Mouse (Mus musculus) heart, postnatal 14 days (tissue): ENCODE results near the gene Pgf. TPM values are rescaled to one million over a fixed set of nuclear protein-coding genes. Genes with fewer than 3 reads are reported as not detected.

Source experiments
- DNase-seq, 2 experiments: peaks; one replicate each; pipeline ENCODE4 v3.0.0; 2021 to 2022
- intact Hi-C: fragments of 180-260 bp; cut with DNase I; formaldehyde crosslinking; loops from one replicate; pipeline ENCODE4 v1.15.1; 2025
- long read RNA-seq, 2 experiments: library from polyadenylated mRNA; stranded (forward); transcript quantifications; one replicate each; pipeline ENCODE4 v2.0.0; 2021
- total RNA-seq, 2 experiments: library from RNA; stranded (reverse); gene quantifications; 2 replicates each; pipeline ENCODE4 v1.2.3; 2021

Gene Pgf
- 1 to 10 TPM; 3.5 to 4.6 TPM for total RNA-seq
- long read RNA-seq, experiment 1, transcript Pgf-204 (7 exons, 2,080 nt) = major isoform, 11 of 13 reads
- long read RNA-seq, experiment 1, partial matches to known transcripts = 0 of 13 reads
- long read RNA-seq, experiment 1, other reads (novel, unspliced or antisense) = 2 of 13 reads
- long read RNA-seq, experiment 2, transcript Pgf-204 (7 exons, 2,080 nt) = major isoform, 5 of 5 reads
- long read RNA-seq, experiment 2, partial matches to known transcripts = 0 of 5 reads
- long read RNA-seq, experiment 2, other reads (novel, unspliced or antisense) = 0 of 5 reads

DNA sequence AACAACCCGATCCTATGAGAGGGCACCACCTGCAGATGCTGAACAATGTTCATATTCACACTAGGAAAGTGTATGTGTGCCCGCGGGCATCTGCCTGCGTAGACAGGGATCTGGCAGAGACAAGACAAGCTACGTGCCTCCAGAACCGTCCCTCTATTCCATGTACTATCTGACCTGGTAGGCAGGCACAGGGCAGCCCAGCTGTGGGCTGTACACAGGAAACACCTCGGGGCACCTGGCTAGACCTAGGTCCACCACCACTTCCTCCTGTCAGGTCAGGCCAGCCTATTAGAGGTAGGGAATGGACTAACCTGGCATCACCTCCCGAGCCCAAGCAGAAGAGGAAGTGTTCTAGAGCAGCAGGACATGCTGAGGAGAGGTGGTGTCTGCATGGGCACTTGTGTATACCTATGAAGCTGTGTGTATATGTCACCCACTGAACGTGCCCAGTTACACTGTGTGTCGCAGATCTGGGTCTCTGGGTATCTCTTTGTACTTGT is at the start of gene Pgf:
Pgf (minus strand) TSS at position 51 of the 500 bp plus-strand sequence.
- intact Hi-C loops = loop anchor here (10.0 kb wide), 1 partner anchor 317 kb away; no protein-coding TSS in a partner anchor
- no peak for DNase-seq

GRCm38 (mm10) chr12:85227227-85227626 is 49.6 kb upstream of the Pgf start:
- no peak for DNase-seq
- intact Hi-C loops = no loop called here

DNA sequence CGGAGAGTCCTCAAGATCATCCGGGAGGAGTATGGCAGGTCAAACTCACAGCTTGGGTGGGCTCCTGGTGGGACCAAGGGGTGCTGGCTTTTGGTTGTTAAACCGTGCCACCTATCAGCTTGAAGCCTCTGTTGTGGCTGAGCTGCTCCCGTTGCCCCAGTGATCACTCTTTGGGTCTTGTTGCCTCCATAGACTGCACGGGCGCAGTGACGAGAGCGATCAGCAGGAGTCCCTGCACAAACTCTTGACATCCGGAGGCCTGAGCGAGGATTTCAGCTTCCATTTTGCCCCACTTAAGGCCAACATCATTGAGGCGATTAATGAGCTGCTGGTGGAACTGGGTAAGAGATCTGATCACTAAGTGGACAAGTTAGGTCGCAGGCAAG is 42.3 kb upstream of the Pgf start:
- DNase-seq = no peak
- intact Hi-C loops = loop anchor here (2.0 to 5.0 kb wide), 3 partner anchors 47 to 57 kb away; no protein-coding TSS in a partner anchor

DNA sequence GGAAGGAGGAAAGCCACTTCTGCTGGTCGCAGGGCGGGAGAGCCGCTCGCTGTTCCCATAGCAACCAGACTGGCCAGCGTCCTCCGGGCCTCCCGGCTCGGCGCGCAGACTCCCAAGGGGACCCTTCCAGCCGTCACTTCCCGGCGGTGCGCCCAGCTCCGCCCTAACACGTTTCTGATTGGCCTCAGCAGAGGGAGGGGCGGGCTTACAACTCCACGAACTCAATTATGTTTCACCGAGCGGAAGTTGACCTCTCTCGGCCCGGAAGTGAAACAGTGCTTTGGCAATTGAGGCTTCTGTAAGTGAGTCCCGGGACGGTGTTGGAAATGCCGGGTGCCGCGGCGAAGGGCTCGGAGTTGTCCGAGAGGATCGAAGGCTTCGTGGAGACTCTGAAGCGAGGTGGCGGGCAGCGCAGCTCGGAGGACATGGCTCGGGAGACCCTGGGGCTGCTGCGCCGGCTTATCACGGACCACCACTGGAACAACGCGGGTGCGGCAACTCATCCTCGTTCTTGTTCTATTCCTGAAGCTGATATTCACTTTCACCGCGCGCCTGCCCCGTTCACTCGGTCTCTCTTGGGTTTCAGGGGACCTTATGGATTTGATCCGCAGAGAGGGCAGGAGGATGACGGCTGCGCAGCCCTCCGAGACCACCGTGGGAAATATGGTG is 41.8 kb upstream of the Pgf start, which contains the start of gene Eif2b2:
Eif2b2 (plus strand) TSS at position 246 of the 669 bp plus-strand sequence.
- intact Hi-C loops = loop anchor here (2.0 to 5.0 kb wide), 2 partner anchors 51 to 58 kb away; no protein-coding TSS in a partner anchor
- peak; percentile 99 to 100 for DNase-seq

DNA sequence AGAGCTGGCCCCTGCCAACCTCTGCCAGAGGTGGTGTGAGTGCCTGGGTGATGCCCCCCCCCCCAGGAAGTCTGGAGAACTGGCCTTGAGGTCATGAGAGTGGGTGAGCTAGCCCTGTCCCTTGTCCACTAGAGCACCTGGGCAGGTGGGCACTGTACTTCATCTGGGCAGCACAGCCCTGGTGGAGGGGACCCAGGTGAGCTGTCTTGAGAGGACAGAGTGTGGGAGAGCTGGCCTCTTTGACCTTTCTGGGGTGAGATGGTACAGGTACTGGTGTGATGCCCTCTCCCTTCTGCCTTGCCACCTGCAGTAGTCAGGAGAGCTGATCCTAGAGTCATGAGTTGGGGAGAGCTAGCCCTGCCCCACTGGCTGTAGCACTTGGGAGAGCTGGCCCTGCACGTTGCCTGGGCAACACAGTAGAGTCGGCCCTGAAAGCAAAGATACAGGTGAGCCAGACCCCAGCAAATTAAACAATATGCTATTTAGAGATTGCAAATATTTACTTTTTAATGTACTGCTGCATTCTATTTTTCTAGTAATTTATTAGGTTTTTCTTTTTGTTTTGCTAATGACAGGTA is 40.2 kb upstream of the Pgf start:
- no peak for DNase-seq
- intact Hi-C loops = loop anchor here (2.0 to 5.0 kb wide), 2 partner anchors 49 to 59 kb away; no protein-coding TSS in a partner anchor

DNA sequence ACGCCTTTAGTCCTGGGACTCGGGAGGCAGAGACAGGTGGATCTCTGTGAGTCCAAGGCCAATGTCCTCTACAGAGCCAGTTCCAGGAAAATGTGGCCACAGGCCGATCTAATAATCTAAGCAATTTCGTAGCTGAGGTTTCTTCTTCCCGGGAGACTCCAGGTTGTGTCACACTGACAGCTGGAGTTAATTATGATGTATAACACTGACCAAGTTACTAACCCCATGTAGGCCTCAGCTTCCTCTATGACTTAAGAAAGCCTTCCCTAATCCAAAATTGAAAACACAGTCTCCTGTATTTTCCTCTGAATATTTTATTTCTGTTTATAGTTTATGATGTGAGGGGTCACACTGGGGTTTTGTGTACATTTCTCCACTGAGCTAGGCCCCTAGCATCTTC is 37.4 kb upstream of the Pgf start:
- DNase-seq = no peak
- intact Hi-C loops = loop anchor here (5.0 kb wide), 1 partner anchor 62 kb away; no protein-coding TSS in a partner anchor

- DNase-seq = no peak
- intact Hi-C loops = no loop called here
These were observed 31.2 kb upstream of the Pgf start for GRCm38 (mm10) chr12:85208687-85209199.

DNA sequence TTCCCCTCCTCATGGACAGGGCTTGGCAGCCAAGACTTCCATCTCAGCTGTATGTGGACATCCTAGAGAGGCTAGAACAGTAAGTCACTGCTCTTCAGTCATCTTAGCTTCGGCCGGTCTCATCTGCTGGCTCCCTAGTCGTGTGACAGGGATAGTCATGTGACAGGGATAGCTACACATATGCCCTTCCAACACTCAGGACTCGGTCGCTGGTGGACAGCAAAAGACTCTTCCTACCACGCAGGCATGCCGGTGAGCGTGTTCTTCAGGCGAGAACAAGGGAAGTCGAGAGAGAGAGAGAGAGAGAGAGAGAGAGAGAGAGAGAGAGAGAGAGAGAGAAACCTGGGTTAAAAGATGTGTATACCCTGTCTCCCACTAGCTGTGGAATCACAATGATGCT is 27.8 kb upstream of the Pgf start:
- DNase-seq = no peak
- intact Hi-C loops = no loop called here

DNA sequence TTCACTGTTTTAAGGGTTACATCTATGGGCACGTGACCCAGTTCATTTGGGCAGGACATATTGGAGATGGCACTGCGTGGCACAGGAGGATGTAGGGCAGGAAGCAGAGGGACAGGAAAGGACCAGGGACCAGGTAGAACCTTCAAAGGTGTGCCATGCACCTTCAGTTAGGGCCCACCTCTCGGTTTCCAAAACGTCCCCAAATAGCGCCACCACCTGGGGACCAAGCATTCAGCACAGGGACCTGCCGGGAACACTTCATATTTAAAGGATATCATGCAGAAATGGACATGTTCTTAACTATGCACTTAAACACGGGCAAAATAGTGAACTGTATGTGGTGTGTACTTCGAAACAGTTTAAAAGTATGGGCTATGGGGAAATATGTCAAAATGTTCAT is 26.5 kb upstream of the Pgf start:
- intact Hi-C loops = no loop called here
- DNase-seq = no peak

GRCm38 (mm10) chr12:85203699-85204098 is 26.1 kb upstream of the Pgf start:
- intact Hi-C loops = no loop called here
- DNase-seq = no peak

DNA sequence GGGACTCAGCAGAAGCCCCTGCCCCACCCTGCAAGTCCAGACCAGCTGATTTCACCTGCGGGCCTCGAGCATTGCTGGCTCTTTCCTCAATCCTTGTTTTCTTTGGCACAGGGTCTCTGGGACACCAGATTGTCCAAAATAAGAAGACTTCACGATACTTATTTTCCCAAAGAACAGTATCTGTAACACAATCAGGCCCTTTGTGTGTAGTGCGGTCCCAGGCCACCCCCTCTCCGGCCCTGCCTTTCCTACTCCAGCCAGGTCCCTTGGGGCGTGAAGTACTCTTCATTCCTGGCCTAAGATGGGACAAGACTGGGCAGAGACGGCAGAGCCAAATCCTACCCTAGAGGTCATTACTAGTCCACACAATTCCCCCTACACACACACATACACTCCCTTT is 24.6 kb upstream of the Pgf start:
- DNase-seq = no peak
- intact Hi-C loops = no loop called here

GRCm38 (mm10) chr12:85201830-85202147 is 24.2 kb upstream of the Pgf start:
- intact Hi-C loops = no loop called here
- no peak for DNase-seq

DNA sequence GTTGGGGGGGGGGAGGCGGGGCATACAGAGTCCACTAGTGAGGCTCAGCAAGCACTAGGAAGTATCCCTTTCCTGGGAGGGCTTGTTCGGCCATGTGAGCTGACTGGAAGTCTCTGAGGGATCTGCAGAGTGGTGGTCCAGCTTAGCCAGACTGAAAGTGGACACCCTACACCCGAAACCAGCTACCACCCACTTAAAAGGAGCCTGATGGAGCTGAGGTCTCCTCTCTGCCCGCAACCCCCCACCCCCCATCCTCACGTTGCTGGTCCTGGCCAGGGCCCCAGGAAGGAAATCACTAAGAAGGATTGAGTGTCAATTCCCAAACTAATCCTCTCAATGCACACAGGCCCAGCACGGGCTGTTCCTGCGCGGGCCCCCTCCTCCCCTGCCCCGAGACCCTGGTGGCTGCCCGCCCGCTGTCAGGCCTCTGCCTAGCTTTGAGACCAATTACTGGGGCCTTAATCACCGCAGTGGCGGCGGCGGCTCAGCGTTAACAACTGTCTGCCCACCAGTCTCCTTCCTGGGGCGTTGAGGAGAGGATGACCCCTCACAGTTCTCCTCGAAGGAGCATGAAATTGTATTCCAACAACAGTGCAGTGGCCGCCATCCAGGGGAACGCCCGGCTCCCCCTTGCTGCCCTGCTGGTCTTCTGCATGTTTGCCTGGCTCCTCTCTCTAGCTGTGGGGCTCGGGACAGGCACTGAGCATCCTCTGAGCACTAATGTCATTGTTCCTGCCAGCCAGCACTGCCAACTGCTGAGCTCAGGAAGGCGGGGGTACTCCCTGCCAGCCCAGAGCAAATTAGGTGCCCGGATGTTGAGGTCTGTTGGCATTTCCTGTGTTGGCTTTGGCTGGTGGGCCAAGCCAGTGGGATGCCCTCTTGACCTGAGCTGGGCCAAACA is 23.6 kb upstream of the Pgf start:
- intact Hi-C loops = no loop called here
- DNase-seq = no peak

DNA sequence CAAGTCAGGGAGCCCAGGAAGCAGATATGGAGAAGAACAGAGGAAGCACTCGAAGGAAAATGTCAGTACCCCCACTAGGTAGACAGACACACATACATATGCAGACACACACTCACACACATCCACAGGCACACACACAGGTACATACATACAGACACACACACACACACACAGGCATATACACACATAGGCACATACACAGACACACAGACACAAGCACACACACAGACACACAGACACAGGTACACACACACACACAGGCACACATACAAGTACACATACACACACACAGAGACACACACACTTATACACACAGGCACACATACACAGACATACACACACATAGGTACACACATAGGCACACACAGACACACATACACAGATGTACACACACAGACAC is 22.4 kb upstream of the Pgf start:
- intact Hi-C loops = no loop called here
- DNase-seq = no peak

GRCm38 (mm10) chr12:85197936-85198335 is 20.3 kb upstream of the Pgf start:
- DNase-seq = no peak
- intact Hi-C loops = no loop called here

GRCm38 (mm10) chr12:85197371-85197770 is 19.8 kb upstream of the Pgf start:
- no peak for DNase-seq
- intact Hi-C loops = no loop called here

DNA sequence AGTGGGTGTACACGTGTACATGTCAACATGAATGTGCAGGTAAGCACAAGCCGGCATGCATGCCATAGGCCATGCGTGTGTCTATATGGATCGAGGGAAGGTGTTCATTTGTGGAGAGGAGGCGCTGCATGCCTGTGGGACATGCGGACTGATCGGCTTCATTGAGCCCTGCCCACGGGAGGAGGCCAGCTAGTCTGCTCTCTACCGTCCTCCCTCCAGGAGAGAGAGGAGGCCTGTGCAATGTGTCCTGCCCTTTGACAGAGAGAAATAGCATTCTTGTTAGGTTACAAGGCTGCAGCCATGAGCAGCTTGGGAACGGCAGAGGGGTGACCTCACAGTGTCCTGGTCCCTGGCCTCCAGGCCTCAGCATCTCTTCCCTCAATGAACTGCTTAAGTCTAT is 18.6 kb upstream of the Pgf start:
- intact Hi-C loops = no loop called here
- no peak for DNase-seq

- DNase-seq = peak in 1 of 2 experiments; percentile 46
- intact Hi-C loops = no loop called here
These were observed 17.5 kb upstream of the Pgf start for GRCm38 (mm10) chr12:85195086-85195485.

DNA sequence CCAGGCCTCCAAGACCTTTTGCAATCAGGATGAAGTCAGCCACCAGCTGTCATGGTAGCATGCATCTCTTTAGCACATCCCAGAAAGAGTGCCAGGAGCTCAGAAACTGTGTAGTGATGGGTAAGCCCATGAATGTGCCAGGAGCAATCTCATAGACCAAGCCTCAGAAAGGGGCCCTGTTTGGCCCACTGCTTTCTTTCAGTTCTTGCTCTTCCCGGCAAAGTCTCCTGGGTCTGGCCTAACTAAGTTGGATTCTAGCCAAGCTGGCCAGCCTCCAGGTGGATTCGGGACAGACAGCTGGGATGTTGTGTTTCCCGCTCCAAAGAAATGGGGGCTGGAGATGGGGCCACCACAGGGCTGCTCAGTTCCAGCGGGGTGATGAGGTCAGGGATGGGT is 17.0 kb upstream of the Pgf start:
- intact Hi-C loops = no loop called here
- DNase-seq = peak; percentile 91 to 92

DNA sequence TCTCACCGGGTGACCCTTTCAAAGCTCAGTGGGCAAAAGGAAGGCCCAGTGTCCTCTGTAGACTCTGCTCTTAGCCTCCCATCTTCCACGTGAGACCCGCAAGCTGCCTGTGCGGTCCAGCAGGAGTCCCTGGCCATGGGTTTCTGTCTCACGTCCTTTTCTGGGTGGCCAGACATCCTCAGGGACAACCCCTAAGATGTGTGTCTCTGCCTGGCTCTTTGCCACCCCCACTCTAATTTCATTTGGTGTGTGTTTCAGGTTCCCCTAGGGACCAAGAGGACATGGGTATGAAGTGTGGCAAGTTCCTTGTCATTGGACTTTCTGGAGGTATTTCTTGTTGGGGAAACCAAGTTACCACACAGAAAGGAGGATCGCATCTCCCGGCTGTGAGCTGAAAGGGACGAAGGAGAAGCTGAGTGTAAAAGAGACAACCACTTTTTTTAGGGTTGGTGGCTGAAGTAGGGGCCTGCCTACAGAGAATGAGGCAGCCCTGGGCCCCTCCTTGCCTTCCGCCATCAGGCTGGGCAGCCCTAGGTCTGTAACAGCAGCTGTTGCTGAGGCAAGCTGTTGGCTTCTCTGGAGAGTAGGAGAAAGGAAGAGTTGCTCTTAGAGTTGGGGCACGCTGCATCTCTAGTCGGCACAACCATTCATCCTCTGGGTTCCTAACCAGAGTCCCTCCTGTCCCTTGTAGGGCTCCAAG is 16.5 kb upstream of the Pgf start:
- intact Hi-C loops = no loop called here
- DNase-seq = no peak
